Mouse (Mus musculus) urinary bladder, postnatal 14 days (tissue): ENCODE measurements at regions not wholly inside any gene's neighbourhood (a gene's known extent, or its start where the extent isn't known, plus 50 kb on each side); places are given as distances from the start of the nearest gene placed in this dataset.
A peak's percentile ranks its signal among the peaks of the same experiment; 100 is the strongest.

Experiments
- DNase-seq: peaks from one replicate; pipeline ENCODE4 v3.0.0; 2021; ENCODE audit warnings: low spot score

GRCm38 (mm10) chr7:124671117-124671516 lies 688.4 kb downstream of the Hs3st4 start:
- no peak for DNase-seq

- DNase-seq: no peak
Observed at GRCm38 (mm10) chr7:124676854-124677515, 694.3 kb downstream of the Hs3st4 start.

GRCm38 (mm10) chr7:124680561-124680960 lies 697.9 kb downstream of the Hs3st4 start:
- DNase-seq: no peak

GRCm38 (mm10) chr7:124681212-124681611 lies 698.5 kb downstream of the Hs3st4 start:
- DNase-seq: peak; percentile 4

GRCm38 (mm10) chr7:124681820-124682219 lies 699.2 kb downstream of the Hs3st4 start:
- no peak for DNase-seq

- peak; percentile 50 for DNase-seq
Observed at GRCm38 (mm10) chr7:124685424-124685823, 702.8 kb downstream of the Hs3st4 start.

GRCm38 (mm10) chr7:124704163-124704824 lies 721.6 kb downstream of the Hs3st4 start:
- no peak for DNase-seq

- DNase-seq: no peak
Observed at GRCm38 (mm10) chr7:124707143-124707542, 724.5 kb downstream of the Hs3st4 start.

- DNase-seq: peak; percentile 25
Observed at GRCm38 (mm10) chr7:124708771-124709485, 726.3 kb downstream of the Hs3st4 start.

- no peak for DNase-seq
Observed at GRCm38 (mm10) chr7:124720927-124721326, 723.5 kb upstream of the Kdm8 start.

GRCm38 (mm10) chr7:124742086-124742485 lies 702.4 kb upstream of the Kdm8 start:
- DNase-seq: no peak

- no peak for DNase-seq
Observed at GRCm38 (mm10) chr7:124746321-124746720, 698.2 kb upstream of the Kdm8 start.

GRCm38 (mm10) chr7:124748396-124748795 lies 696.1 kb upstream of the Kdm8 start:
- DNase-seq: no peak

GRCm38 (mm10) chr7:124759084-124759483 lies 685.4 kb upstream of the Kdm8 start:
- DNase-seq: no peak

- DNase-seq: no peak
Observed at GRCm38 (mm10) chr7:124777822-124778221, 666.7 kb upstream of the Kdm8 start.

- peak; percentile 10 for DNase-seq
Observed at GRCm38 (mm10) chr7:124782816-124783215, 661.7 kb upstream of the Kdm8 start.

GRCm38 (mm10) chr7:124784995-124785394 lies 659.5 kb upstream of the Kdm8 start:
- no peak for DNase-seq

- no peak for DNase-seq
Observed at GRCm38 (mm10) chr7:124785896-124786295, 658.6 kb upstream of the Kdm8 start.

- no peak for DNase-seq
Observed at GRCm38 (mm10) chr7:124788781-124789180, 655.7 kb upstream of the Kdm8 start.

- DNase-seq: no peak
Observed at GRCm38 (mm10) chr7:124803101-124803500, 641.4 kb upstream of the Kdm8 start.

GRCm38 (mm10) chr7:124834692-124835091 lies 609.8 kb upstream of the Kdm8 start:
- DNase-seq: no peak

GRCm38 (mm10) chr7:124836531-124836930 lies 607.9 kb upstream of the Kdm8 start:
- no peak for DNase-seq

- no peak for DNase-seq
Observed at GRCm38 (mm10) chr7:124855056-124855455, 589.4 kb upstream of the Kdm8 start.
